ENCODE assay signal across 9 mouse cellular contexts in genomic region chr7:16028102-16028927, GRCm38 (mm10). TPM values are rescaled to one million over a fixed set of nuclear protein-coding genes. Genes with fewer than 3 reads are reported as not detected.
DNase-seq lines count a peak whose midpoint lies in the region; ATAC-seq and TF ChIP-seq lines count a peak whose summit lies in the region.
"Had no signal": no experiment of that assay in that cellular context is flagged by ENCODE, and none has a peak within 500 bp of the region (broad histone marks: within the 10 kb centered on the region; RNA-seq: fewer than 3 reads in every experiment).

No protein-coding gene starts in this region.

- H3K27ac ChIP-seq in midbrain, postnatal 0 days (ENCODE audit: low read depth, low read length), result no peak overlapping the region; the same call in 1 of the 2 replicates

- H3K36me3 ChIP-seq in megakaryocyte, embryonic 14.5 days (replicated peaks; ENCODE audit: low read length), result peaks cover 57% of the 10 kb centered on the region
- no peaks in the 10 kb centered on the region for H3K36me3 ChIP-seq in midbrain, postnatal 0 days (ENCODE audit: insufficient read depth, low read length)

- peak; percentile 19 for TF ChIP-seq CTCF in midbrain, postnatal 0 days (IDR thresholded peaks at IDR 0.05)

- peaks cover 73% of the 10 kb centered on the region for H3K4me1 ChIP-seq in megakaryocyte, embryonic 14.5 days
- H3K4me1 ChIP-seq in midbrain, postnatal 0 days (ENCODE audit: insufficient read depth, low read length), result no peaks in the 10 kb centered on the region

- peak overlapping the region; percentile 57 for H3K4me3 ChIP-seq in megakaryocyte, embryonic 14.5 days (replicated peaks)
- H3K4me3 ChIP-seq in midbrain, postnatal 0 days (ENCODE audit: low read depth, low read length), result no peak overlapping the region

- DNase-seq in frontal cortex, postnatal 10 days (ENCODE audit: low spot score in 2 of 2), result no peak
- DNase-seq in gastrocnemius, postnatal 36 days, result peak; percentile 31 to 56
- no peak for DNase-seq in midbrain, postnatal 0 days (ENCODE audit: low spot score)
- DNase-seq in spleen, postnatal 10 days (ENCODE audit: low spot score in 2 of 2), result no peak
- DNase-seq in retina, postnatal 1 day, result no peak
- DNase-seq: lung, embryonic 14.5 days had no signal

- H3K27me3 ChIP-seq in megakaryocyte, embryonic 14.5 days (replicated peaks), result no peaks in the 10 kb centered on the region
- no peaks in the 10 kb centered on the region for H3K27me3 ChIP-seq in midbrain, postnatal 0 days (ENCODE audit: insufficient read depth, low read length)

- no peak overlapping the region for H3K4me2 ChIP-seq in midbrain, postnatal 0 days (ENCODE audit: low read depth, low read length, poor library complexity, severe bottlenecking)
- H3K4me2 ChIP-seq: lung, embryonic 14.5 days had no signal

- ATAC-seq in frontal cortex, adult (ENCODE audit: low TSS enrichment), result peak; percentile 95
- no peak for ATAC-seq in megakaryocyte, adult 5-6 weeks (ENCODE audit: poor library complexity, severe bottlenecking)
- no peak for ATAC-seq in midbrain, postnatal 0 days (ENCODE audit: low FRiP score)

- intact Hi-C loops in gastrocnemius, postnatal 36 days (cut with DNase I), result no loop called here

- H3K9me3 ChIP-seq in megakaryocyte, embryonic 14.5 days, result no peaks in the 10 kb centered on the region
- H3K9me3 ChIP-seq in midbrain, postnatal 0 days (ENCODE audit: low read length), result no peaks in the 10 kb centered on the region

- WGBS in midbrain, postnatal 0 days, result 76% methylated on average over 6 of the region's 6 CpGs

- H3K9ac ChIP-seq in midbrain, postnatal 0 days (replicated peaks; ENCODE audit: low read length, poor library complexity, severe bottlenecking), result no peak overlapping the region
- H3K9ac ChIP-seq: lung, embryonic 14.5 days had no signal

RNA-seq across cellular contexts. Expression of gene Bicra, which starts 19.4 kb away (rescaled TPM):
- 30.6 and 132 TPM in 2 replicates for polyA plus RNA-seq in megakaryocyte, embryonic 14.5 days (2012; ENCODE audit: insufficient read depth, low replicate concordance)
- 19.5 and 28.6 TPM in 2 replicates for total RNA-seq in megakaryocyte, adult 5-6 weeks (2015)
- 1.9 and 2.8 TPM in 2 replicates for total RNA-seq in megakaryocyte, adult 5-6 weeks (2017)
- 1 to 10 TPM; 4.5 to 6.6 TPM for total RNA-seq in gastrocnemius, postnatal 36 days (2021)
- 6.3 and 7.0 TPM in 2 replicates for total RNA-seq in midbrain, postnatal 0 days (2014; rRNA removed)
- polyA plus RNA-seq in midbrain, postnatal 0 days (2015; fragmentation: Nextera tagmentation; extraction: Ambion mirVana), result 3.1 and 4.1 TPM in 2 replicates

RNA-seq across cellular contexts. Expression of gene Zfp541, which starts 33.3 kb away (rescaled TPM):
- polyA plus RNA-seq in megakaryocyte, embryonic 14.5 days (2012; ENCODE audit: insufficient read depth, low replicate concordance), result 0.15 TPM in 1 of 2 replicates, not detected in the other
- 0.16 and 0.27 TPM in 2 replicates for total RNA-seq in megakaryocyte, adult 5-6 weeks (2015)
- total RNA-seq in megakaryocyte, adult 5-6 weeks (2017), result 0.53 TPM in 1 of 2 replicates, not detected in the other
- not detected for total RNA-seq in gastrocnemius, postnatal 36 days (2021)
- total RNA-seq in midbrain, postnatal 0 days (2014; rRNA removed), result 0.14 and 0.33 TPM in 2 replicates
- polyA plus RNA-seq in midbrain, postnatal 0 days (2015; fragmentation: Nextera tagmentation; extraction: Ambion mirVana), result 0.15 TPM in 2 replicates
- polyA plus RNA-seq: lung, embryonic 14.5 days had no signal

Comparison
In these comparisons a context has a peak if more than half of its experiments do, and no peak if none do; other contexts are left out.
1. DNase-seq: peak in gastrocnemius, postnatal 36 days (2 of 2); none in frontal cortex, postnatal 10 days (0 of 2), midbrain, postnatal 0 days (single experiment), spleen, postnatal 10 days (0 of 2) and retina, postnatal 1 day (single experiment).